Mouse (Mus musculus) effector memory CD4-positive, alpha-beta T cell, adult 7 months (primary cell): ENCODE measurements around the gene Cryz. TPM values are rescaled to one million over a fixed set of nuclear protein-coding genes. Genes with fewer than 3 reads are reported as not detected.

Source experiments
- polyA plus RNA-seq: library from polyadenylated mRNA; unstranded; fragments of 100-300 nt; shearing (Covaris generic); gene quantifications from one replicate; pipeline ENCODE4 v1.2.1, GENCODE M21; 2017

The Cryz gene
- 2.3 TPM for polyA plus RNA-seq

DNA sequence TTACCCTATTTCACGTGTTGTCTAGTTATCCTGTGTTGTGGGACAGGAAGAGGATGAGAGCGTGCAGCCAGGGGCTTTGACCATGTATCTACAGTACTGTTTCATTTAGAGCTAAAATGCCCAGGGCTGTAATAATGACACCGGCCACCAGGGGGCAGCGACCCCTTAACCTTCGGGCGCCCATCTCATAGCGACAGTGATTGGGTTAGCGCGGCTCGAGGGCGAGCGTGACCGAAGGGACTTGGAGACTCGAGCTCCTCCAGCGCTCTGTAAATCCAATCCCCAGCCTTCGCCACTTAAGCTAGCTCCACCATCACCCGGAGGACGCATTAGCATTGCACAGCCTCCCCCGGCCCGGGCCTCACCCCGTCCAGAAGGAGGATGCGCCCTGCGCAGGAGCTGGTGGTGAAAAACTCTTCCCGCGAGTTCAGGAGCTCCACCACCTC, at the start of gene Cryz:
Gene Cryz, plus strand, starts transcription at position 224 of the 446 bp plus-strand sequence.

DNA sequence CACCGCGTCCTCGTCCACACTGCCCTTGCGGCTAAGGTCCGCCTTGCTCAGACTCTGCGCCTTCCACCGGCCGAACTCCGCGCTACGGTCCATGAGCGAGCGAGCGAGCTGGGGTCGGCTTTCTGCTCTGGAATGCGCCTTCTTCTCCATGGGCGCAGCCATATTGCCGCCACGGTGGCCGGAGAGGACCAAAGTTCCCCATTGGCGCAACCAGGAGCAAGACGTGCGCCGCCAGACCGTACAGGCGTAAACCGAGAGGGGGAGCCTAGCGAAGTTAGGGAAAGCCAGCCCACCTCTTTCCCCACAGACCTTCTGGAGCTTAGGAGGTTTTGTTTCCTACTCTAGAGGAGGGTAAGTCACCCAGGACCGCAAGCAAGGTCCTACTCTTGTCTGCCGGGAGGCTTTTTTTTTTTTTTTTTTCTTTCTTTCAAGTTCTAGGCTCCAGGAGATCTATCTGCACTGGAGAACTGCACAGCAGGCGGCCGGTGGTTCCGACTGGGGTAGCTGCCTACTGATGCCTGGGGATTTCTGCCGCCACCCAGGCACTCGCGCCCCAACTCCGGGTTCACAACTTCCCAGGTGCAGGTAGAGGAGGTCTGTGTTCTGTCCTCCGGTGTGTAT, 533 bp downstream of the Cryz start, which contains the start of gene Tyw3:
Gene Tyw3, minus strand, starts transcription at position 171 of the 621 bp plus-strand sequence.

DNA sequence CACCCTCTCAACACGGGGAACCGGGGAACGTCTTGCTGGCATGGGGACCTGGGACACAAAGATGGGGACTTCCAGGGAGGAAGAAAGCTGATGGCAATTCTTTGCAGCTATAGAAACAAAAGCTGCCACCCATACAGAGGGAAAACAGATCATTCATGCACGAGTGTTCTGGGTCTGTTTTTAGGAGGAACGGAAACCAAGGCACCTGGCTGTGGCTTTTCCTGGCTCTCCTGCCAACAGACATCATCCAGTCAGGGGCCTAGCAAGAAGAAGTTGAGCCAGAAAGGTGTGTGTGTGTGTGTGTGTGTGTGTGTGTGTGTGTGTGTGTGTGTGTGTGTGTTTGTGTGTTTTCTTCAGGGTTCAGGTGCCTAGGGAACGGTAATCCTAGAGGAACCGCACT, 67.0 kb downstream of the Cryz start, which contains the start of gene Erich3:
Gene Erich3, plus strand, starts transcription at position 315 of the 400 bp plus-strand sequence.

Other genes with a start within 250 kb of the Cryz start
- gene Tyw3, start 393 bp downstream of the Cryz start, polyA plus RNA-seq: 5.2 TPM
- 0.39 TPM for gene Erich3, start 67.1 kb downstream of the Cryz start, polyA plus RNA-seq